Mouse (Mus musculus): ENCODE data around the gene Trp53rkb.

Trp53rkb gene

DNA sequence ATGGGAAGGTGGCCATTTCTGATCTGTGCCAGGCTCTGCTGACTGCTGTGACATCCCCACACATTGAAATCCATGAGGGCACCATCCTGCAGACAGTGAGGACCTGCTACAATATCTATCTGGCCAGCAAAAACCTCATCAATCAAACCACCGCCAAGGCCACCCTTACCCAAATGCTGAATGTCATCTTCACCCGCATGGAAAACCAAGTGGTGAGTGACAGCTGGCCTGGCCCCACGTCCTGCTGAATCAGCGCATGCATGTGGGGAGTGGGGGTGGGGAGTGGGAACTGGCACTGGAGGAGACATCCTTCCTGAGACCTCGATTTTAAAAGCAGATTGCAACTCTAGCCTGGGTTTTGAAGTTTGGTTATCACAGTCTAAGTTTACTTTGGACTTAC is 43.2 kb downstream of the Trp53rkb start:
- Histone ChIP-seq H3K36me3 (ENCODE audit: control insufficient read depth, insufficient read depth, low read length, poor library complexity, severe bottlenecking) (peaks cover 20% of the 10 kb centered on the region), H3K27me3 (ENCODE audit: control insufficient read depth, insufficient read depth, low read length, poor library complexity, severe bottlenecking) (no peaks in the 10 kb centered on the region)
- no peak for DNase-seq (ENCODE audit: low read depth, low spot score)

DNA sequence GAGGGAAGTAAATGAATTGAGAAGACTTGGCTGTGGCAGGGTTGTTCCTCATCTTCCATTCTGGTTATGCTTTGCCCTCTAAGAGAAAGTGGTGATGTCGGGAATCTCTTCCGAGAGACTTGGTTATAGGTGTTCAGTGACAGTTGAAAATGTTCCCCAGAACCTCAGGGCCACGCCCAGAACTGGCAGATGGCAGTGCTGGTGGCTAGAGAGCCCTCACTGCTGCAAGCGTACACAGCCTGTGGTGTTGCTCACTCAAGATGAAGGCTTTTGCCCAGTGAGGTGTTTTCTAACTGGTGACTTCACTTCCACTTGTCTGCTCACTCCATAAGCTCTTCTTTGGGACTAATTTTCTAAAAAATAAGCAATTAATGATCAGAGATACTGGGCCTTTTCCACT is 49.5 kb downstream of the Trp53rkb start:
- peaks cover 13% of the 10 kb centered on the region for H3K36me3 ChIP-seq (ENCODE audit: control insufficient read depth, insufficient read depth, low read length, poor library complexity, severe bottlenecking)

More for the DNA sequence above, 49.5 kb downstream of the Trp53rkb start:
- DNase-seq (ENCODE audit: low read depth, low spot score), result no peak
- H3K27me3 ChIP-seq (ENCODE audit: control insufficient read depth, insufficient read depth, low read length, poor library complexity, severe bottlenecking), result no peaks in the 10 kb centered on the region
